Mouse (Mus musculus): ENCODE results near the gene Swsap1. TPM values are rescaled to one million over a fixed set of nuclear protein-coding genes. Genes with fewer than 3 reads are reported as not detected.
A peak's percentile ranks its signal among the peaks of the same experiment; 100 is the strongest.

Swsap1 gene
- total RNA-seq, 2 experiments from 2014 or later = 0.58 to 6.6 TPM

DNA sequence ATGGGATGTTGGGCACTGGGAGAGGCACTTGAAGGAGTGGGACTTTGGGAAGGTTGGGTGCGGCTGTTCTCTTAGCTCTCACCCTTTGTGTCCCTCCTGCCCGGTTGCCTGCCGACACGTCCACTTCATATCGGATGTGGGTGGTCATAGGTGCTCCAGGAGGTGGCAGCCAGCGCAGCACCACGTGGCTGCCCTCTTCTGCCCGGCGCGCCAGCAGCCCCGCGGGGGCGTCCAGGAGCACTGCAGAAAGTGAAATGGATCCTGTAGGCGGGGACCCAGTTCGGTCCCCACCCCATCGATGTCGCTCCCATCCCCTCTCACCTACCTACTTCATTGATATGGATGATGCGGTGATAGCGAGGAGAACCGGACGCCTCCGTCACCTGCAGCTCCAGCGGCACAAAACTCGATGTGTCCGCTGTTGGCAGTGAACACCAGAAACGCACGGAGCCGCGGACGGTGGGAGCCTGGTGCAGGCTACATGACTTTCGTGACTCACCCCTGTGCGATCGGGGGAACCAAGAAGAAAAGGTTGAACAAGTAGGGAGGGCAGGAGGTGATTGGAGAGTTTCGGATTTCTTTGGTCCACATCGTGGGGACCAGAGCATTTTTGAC lies 5.9 kb downstream of the Swsap1 start:
- peak; percentile 28 for ATAC-seq (replicated peaks; ENCODE audit: low FRiP score, poor library complexity, severe bottlenecking)

- 0 out of 2 replicates have a peak, but pooled peaks have one; percentile 2 for ATAC-seq (replicated peaks; ENCODE audit: low FRiP score, poor library complexity, severe bottlenecking)
Measured at GRCm38 (mm10) chr9:21962010-21962409, 6.5 kb downstream of the Swsap1 start.

DNA sequence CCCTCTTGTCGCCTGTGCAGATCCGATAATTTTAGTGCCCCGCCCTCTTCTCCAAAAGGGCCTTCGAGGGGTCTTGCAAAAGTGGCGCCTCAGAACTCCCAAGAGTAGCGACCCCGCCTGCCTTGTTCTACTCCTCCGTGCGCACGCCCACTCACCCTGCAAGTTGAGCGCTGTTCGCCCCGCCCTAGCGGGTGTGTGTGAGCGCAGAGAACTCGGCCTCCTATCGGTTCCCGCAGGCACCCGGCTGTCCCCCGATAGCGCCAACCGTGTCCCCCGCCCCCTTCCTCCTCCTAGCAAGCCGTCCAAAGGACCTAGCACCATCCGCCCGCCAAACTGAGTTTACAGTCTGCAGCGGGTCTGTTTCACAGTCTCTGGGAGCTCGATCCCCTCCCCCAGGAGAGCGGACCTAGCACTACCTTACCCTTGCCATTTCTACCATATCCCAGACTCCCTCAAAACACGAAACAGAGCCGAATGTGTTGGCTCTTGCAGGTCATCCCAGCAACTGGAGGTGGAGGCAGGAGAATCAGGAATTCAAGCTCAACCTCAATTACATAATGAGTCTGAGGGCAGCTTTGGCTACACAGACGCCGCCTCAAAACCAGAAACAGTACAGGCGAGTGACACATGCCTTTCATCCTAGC lies 7.0 kb downstream of the Swsap1 start:
- peak; percentile 88 for ATAC-seq (replicated peaks; ENCODE audit: low FRiP score, poor library complexity, severe bottlenecking)

DNA sequence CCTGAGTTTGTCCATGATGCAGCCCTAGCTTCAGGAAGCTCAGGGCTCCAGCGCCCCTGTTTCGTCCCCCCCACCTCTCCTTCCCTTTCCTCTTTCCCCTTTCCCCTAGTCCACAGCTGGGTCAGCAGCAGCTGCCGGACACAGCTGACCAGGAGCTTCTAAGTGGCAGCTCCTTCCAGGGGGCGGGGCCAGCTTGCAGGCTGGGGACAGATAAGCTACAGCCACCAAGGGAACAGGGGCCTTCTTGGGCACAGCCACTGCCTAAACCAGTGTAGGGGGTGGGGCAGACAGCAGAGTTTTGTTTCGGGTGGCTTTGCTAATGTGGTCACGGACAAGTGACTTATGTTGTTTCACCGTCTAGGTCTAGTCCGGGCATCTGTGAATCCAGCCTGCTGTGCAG lies 7.9 kb downstream of the Swsap1 start, which contains the start of gene Epor:
Gene Epor, minus strand, starts transcription at position 90 of the 400 bp plus-strand sequence.
- peak; percentile 81 for ATAC-seq (replicated peaks; ENCODE audit: low FRiP score, poor library complexity, severe bottlenecking)

DNA sequence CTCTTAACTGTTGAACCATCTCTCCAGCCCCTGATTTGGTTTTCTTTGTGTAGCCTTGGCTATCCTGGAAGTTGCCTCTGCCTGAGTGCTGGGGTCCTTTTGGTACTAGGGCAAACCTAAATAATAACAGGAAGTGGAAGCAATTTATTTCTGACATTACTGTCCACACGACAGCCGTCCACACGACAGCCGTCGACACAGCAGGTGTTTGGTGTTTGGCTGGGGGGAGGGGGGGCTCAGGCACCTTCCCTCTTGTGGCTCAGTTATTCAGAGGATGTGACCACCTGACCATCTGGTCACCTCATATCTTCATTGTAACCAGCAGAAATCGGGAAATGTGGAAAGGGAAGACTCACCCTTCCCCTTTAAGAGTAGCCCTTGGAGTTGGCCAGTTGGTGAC lies 13.3 kb downstream of the Swsap1 start:
- no peak for ATAC-seq (replicated peaks; ENCODE audit: low FRiP score, poor library complexity, severe bottlenecking)

DNA sequence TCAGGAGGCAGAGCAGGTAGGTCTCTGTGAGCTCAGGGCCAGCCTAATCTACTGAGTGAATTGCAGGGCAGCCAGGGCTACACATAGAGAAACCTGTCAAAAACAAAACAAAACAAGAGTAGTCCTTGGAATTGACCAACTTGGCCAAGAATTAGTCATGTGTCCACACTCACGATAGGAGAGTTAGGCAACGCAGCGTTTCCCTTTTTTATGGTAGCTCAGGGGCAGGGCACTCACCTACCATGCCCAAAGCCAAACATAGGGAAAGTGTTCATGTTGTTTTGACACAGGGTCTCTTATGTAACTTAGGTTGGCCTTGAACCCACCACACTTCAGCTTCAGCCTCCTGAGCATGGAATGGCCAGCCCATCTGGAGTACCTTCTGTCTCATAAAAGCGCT lies 13.7 kb downstream of the Swsap1 start:
- no peak for ATAC-seq (replicated peaks; ENCODE audit: low FRiP score, poor library complexity, severe bottlenecking)

DNA sequence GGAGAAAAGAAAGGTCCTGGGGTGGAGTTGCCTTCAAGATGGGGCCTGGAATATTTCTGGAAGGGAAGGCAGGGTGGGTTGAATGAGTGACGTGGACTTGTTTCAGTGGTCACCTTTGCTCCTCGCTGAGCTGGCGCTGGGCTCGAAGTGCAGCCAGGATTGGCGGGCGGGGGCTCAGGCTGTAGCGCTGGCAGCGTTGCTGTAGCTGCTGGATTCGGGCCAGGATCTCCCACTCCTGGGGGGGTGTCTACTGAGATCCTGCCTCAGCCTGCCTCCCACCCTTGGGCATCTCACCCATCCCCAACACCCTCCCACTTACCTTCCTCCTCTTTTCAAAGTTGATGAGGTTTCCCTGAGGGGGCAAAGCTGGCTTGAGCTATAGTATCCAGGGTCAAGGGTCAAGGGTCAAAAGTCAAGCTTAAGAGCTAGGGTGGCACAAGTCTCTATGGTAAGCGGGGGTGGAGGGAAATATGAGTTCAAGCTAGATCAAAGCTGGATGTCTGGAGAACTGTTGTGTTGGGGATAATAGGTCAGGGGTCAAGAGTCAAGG lies 21.1 kb downstream of the Swsap1 start:
- no peak for ATAC-seq (replicated peaks; ENCODE audit: low FRiP score, poor library complexity, severe bottlenecking)

- ATAC-seq (replicated peaks; ENCODE audit: low FRiP score, poor library complexity, severe bottlenecking) = no peak
Measured at GRCm38 (mm10) chr9:21977331-21977730, 21.8 kb downstream of the Swsap1 start.

DNA sequence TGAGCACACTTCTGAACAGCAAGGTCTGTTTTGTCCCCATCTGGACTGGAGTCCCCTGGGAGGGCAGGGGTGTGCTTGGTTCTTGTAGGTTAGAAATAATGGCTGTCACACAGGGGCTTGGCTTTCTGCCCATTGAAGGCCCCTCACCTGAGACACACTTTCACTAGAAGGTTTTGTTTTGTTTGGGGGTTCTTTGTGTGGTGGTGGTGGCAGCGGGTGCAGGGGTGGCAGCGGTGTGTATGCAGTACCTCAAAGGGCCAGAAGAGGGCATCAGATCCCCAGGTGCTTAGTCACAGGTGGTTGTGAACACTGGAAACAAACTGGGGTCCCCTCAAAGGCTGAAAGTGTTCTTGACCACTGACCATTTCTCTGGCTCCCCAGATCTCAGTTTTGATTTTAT lies 22.4 kb downstream of the Swsap1 start:
- peak; percentile 84 for ATAC-seq (replicated peaks; ENCODE audit: low FRiP score, poor library complexity, severe bottlenecking)

DNA sequence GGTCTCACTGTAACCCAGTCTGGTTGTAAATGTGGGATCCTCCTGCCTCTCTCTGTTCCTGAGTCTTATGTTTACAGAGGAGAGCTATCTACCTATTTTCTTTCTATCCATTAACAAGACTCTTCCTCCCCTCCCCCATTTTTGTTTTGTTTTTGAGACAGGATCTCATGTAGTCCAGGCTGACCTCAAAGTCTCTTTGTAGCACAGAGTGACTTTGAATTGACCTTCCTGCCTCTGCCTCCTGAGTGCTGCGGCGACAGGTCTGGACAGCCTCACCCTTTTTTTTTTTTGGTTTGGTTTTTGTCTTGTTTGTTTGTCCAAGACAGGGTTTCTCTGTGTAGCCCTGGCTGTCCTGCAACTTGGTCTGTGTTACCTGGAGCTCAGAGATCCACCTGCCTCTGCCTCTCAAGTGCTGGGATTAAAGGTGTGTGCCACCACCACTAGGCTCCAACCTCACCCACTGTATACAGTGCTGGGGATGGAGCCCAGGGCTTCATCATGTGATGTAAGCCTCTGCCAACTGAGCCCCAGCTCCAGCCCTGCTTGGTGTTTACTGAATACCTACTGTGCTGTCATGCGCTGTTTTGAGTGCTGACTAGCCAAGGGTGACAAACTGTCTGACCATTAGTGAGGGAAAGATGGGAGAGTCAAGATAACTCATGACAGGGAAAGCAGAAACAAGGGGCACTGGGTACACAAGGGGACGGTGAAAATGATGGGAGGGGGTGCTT lies 23.0 kb downstream of the Swsap1 start:
- peak; percentile 27 for ATAC-seq (replicated peaks; ENCODE audit: low FRiP score, poor library complexity, severe bottlenecking)

DNA sequence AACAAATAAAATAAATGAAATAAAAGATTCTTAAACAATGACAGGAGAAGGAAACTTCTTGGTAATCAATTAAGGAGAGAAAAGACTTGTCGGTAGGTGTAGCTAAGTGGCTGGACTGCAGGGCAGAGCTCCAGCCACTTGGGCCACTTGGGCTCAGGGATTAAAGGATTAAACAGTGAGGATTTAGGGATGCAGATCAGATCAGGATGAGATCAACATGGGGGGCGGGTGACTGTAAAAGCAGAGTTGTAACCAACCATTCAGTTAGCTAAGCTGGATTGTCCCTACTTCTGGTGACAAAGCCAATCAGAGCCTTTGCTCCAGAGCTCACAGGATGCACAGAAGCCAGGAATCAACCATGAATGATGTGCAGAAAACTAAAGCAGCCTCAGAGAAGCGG lies 28.4 kb downstream of the Swsap1 start:
- no peak for ATAC-seq (replicated peaks; ENCODE audit: low FRiP score, poor library complexity, severe bottlenecking)

GRCm38 (mm10) chr9:21987592-21988342 lies 32.2 kb downstream of the Swsap1 start:
- ATAC-seq (replicated peaks; ENCODE audit: low FRiP score, poor library complexity, severe bottlenecking) = no peak

DNA sequence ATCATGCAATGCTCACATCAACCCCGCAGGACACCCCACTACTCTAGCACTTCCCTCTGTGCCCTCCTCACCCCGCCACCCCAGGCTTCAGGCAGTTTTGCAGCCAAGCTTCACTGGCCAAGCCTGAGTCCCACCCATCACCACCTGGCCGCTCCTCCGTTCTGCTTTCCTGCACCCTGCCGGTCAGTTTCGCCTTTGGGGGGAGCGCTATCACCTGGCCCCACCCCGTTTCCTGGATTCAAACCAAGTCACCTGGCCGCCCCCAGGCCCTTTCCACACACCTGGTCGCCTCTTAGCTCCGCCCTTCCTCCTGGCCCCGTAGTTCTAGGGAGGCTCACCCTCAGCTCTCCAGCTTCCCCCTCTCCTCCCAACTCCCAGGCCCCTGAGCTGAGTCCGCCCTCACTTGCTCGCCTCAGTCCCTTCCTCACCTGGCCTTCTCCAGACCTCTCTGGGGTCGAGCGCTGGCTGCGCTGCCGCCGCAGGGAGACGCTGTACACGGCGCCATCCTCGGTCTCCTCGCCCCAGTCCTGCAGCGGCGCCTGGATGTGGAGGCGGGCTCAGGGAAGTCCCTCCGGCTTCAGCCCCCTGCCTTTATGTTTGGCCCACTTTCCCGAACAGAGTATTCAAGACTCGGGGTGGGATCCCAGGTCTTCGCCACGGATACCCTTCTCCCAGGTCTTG lies 33.0 kb downstream of the Swsap1 start:
- ATAC-seq (replicated peaks; ENCODE audit: low FRiP score, poor library complexity, severe bottlenecking) = no peak

GRCm38 (mm10) chr9:21989230-21990110 lies 33.9 kb downstream of the Swsap1 start, which contains the start of gene Rgl3:
Gene Rgl3 (minus strand): TSS chr9:21989446.
- ATAC-seq (replicated peaks; ENCODE audit: low FRiP score, poor library complexity, severe bottlenecking) = no peak

- ATAC-seq (replicated peaks; ENCODE audit: low FRiP score, poor library complexity, severe bottlenecking) = no peak
Measured at GRCm38 (mm10) chr9:21992227-21992626, 36.7 kb downstream of the Swsap1 start.

- ATAC-seq (replicated peaks; ENCODE audit: low FRiP score, poor library complexity, severe bottlenecking) = no peak
Measured at GRCm38 (mm10) chr9:21996178-21996867, 40.8 kb downstream of the Swsap1 start.

DNA sequence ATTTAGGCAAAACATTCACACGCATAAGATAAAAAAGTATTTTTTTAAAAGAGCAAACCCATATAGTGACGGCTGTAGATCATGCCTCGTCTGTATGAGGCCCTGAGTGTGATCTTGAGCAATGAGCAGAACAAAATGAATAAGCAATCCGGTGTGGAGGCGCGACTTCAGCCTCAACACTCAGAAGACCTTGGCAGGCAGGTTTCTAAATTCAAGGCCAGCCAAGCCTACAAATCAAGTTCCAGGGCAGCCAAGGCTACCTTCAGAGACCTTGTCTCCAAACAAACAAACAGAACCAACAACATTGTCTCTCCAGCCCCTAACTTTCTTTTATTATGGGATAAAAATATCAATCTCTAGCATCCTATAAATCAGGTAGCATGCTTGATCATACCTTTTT lies 44.7 kb downstream of the Swsap1 start:
- ATAC-seq (replicated peaks; ENCODE audit: low FRiP score, poor library complexity, severe bottlenecking) = no peak

GRCm38 (mm10) chr9:22001633-22002032 lies 46.1 kb downstream of the Swsap1 start:
- ATAC-seq (replicated peaks; ENCODE audit: low FRiP score, poor library complexity, severe bottlenecking) = no peak
